Mouse (Mus musculus): Measurements from ENCODE around the gene Smim24. TPM values are rescaled to one million over a fixed set of nuclear protein-coding genes. Genes with fewer than 3 reads are reported as not detected.

Gene Smim24
- polyA plus RNA-seq, 1 experiment from 2014 or later = 2.9 TPM

- H3K9ac ChIP-seq = no peak overlapping the region
- 26% methylated on average over 26 of the region's 26 CpGs for WGBS
- no peaks in the 10 kb centered on the region for H3K9me3 ChIP-seq
- H3K27me3 ChIP-seq = no peaks in the 10 kb centered on the region
- peak overlapping the region; percentile 32 for H3K4me2 ChIP-seq
- H3K27ac ChIP-seq = peak overlapping the region; percentile 93
- H3K36me3 ChIP-seq = peaks cover 32% of the 10 kb centered on the region; the same call in 1 of the 2 replicates
- H3K4me1 ChIP-seq = peaks cover 100% of the 10 kb centered on the region
- H3K4me3 ChIP-seq = peak overlapping the region; percentile 9; the same call in 1 of the 2 replicates
- ATAC-seq (ENCODE audit: insufficient number of reproducible peaks, low FRiP score, low TSS enrichment, low read depth) = no peak
These were observed 20.7 kb downstream of the Smim24 start for GRCm38 (mm10) chr10:81413310-81414261.

- Histone ChIP-seq H3K9ac (no peak overlapping the region), H3K36me3 (peaks cover 38% of the 10 kb centered on the region), H3K4me2 (no peak overlapping the region)
These were observed 21.8 kb downstream of the Smim24 start for GRCm38 (mm10) chr10:81414682-81415081.

GRCm38 (mm10) chr10:81415146-81415545 lies 22.3 kb downstream of the Smim24 start:
- WGBS = 78% methylated on average over 5 of the region's 5 CpGs
- Histone ChIP-seq H3K4me3 (no peak overlapping the region), H3K36me3 (peaks cover 43% of the 10 kb centered on the region), H3K27me3 (no peaks in the 10 kb centered on the region), H3K4me1 (peaks cover 100% of the 10 kb centered on the region), H3K4me2 (no peak overlapping the region), H3K27ac (peak overlapping the region; percentile 93), H3K9me3 (no peaks in the 10 kb centered on the region), H3K9ac (no peak overlapping the region)
- ATAC-seq (ENCODE audit: insufficient number of reproducible peaks, low FRiP score, low TSS enrichment, low read depth) = no peak

More at GRCm38 (mm10) chr10:81414682-81415081, 21.8 kb downstream of the Smim24 start:
- Histone ChIP-seq H3K27ac (peak overlapping the region; percentile 93), H3K9me3 (no peaks in the 10 kb centered on the region), H3K4me1 (peaks cover 100% of the 10 kb centered on the region), H3K4me3 (no peak overlapping the region), H3K27me3 (no peaks in the 10 kb centered on the region)
- no peak for ATAC-seq (ENCODE audit: insufficient number of reproducible peaks, low FRiP score, low TSS enrichment, low read depth)

DNA sequence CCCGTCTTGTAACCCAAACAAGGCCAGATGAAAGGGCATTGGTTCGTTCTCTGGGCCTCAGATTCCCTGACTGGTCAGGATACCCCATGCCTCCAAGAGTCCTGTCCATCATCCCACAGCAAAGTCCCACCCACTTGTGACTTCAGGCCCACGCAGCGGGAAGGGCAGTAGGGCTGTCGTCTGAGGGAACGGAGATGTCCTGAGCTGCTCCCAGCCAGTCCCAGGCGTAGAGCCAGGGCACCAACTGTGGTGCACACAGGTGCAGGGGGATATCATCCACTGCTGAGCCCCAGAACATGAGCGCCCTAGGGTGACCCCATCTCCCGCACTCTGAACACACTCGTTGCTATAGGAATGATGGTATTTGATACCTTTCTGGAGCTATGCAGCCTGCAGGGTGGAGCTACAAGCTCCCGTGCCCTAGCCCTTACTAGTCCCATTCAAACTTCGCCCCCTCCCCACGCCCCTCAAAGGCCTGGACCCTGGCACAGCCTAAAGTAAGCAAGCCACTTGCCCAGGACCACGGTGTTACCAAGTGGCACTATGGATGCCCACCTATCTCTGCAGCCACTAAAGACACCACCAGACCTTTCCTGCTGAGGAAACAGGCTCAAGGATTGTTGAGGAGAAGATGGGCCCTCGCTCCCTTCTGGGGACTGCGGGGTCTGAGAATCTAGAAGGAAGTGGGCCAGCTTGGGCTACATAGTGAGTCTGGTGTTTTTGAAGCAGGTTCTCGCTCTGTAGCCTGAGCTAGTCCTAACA lies 22.9 kb downstream of the Smim24 start:
- Histone ChIP-seq H3K36me3 (peaks cover 43% of the 10 kb centered on the region), H3K4me2 (no peak overlapping the region), H3K9me3 (no peaks in the 10 kb centered on the region), H3K9ac (no peak overlapping the region), H3K4me3 (no peak overlapping the region), H3K4me1 (peaks cover 100% of the 10 kb centered on the region), H3K27me3 (no peaks in the 10 kb centered on the region), H3K27ac (peak overlapping the region; percentile 93)
- 62% methylated on average over 17 of the region's 17 CpGs for WGBS
- ATAC-seq (ENCODE audit: insufficient number of reproducible peaks, low FRiP score, low TSS enrichment, low read depth) = no peak

GRCm38 (mm10) chr10:81416581-81417226 lies 23.9 kb downstream of the Smim24 start:
- no peaks in the 10 kb centered on the region for H3K9me3 ChIP-seq
- H3K4me3 ChIP-seq = peak overlapping the region; percentile 26
- H3K36me3 ChIP-seq = peaks cover 46% of the 10 kb centered on the region
- peak overlapping the region; percentile 44 for H3K4me2 ChIP-seq
- H3K27ac ChIP-seq = peak overlapping the region; percentile 93
- 3% methylated on average over 26 of the region's 26 CpGs for WGBS
- H3K27me3 ChIP-seq = no peaks in the 10 kb centered on the region
- no peak overlapping the region for H3K9ac ChIP-seq
- peaks cover 100% of the 10 kb centered on the region for H3K4me1 ChIP-seq
- peak; percentile 79 for ATAC-seq (ENCODE audit: insufficient number of reproducible peaks, low FRiP score, low TSS enrichment, low read depth)

- Histone ChIP-seq H3K9ac (no peak overlapping the region), H3K4me1 (peaks cover 99% of the 10 kb centered on the region), H3K4me2 (peak overlapping the region; percentile 44), H3K4me3 (peak overlapping the region; percentile 26), H3K9me3 (no peaks in the 10 kb centered on the region), H3K27ac (peak overlapping the region; percentile 93), H3K27me3 (no peaks in the 10 kb centered on the region), H3K36me3 (peaks cover 42% of the 10 kb centered on the region)
- no peak; the same call in 1 of the 2 replicates for ATAC-seq (ENCODE audit: insufficient number of reproducible peaks, low FRiP score, low TSS enrichment, low read depth)
- 42% methylated on average over 12 of the region's 12 CpGs for WGBS
These were observed 24.7 kb downstream of the Smim24 start for GRCm38 (mm10) chr10:81417227-81418215.

- ATAC-seq (ENCODE audit: insufficient number of reproducible peaks, low FRiP score, low TSS enrichment, low read depth) = no peak
- Histone ChIP-seq H3K4me3 (no peak overlapping the region), H3K4me1 (peaks cover 94% of the 10 kb centered on the region), H3K27me3 (no peaks in the 10 kb centered on the region), H3K36me3 (peaks cover 33% of the 10 kb centered on the region), H3K9ac (no peak overlapping the region), H3K4me2 (no peak overlapping the region), H3K27ac (peak overlapping the region; percentile 93), H3K9me3 (no peaks in the 10 kb centered on the region)
- WGBS = 57% methylated on average over 11 of the region's 11 CpGs
These were observed 25.6 kb downstream of the Smim24 start for GRCm38 (mm10) chr10:81418216-81419070.

DNA sequence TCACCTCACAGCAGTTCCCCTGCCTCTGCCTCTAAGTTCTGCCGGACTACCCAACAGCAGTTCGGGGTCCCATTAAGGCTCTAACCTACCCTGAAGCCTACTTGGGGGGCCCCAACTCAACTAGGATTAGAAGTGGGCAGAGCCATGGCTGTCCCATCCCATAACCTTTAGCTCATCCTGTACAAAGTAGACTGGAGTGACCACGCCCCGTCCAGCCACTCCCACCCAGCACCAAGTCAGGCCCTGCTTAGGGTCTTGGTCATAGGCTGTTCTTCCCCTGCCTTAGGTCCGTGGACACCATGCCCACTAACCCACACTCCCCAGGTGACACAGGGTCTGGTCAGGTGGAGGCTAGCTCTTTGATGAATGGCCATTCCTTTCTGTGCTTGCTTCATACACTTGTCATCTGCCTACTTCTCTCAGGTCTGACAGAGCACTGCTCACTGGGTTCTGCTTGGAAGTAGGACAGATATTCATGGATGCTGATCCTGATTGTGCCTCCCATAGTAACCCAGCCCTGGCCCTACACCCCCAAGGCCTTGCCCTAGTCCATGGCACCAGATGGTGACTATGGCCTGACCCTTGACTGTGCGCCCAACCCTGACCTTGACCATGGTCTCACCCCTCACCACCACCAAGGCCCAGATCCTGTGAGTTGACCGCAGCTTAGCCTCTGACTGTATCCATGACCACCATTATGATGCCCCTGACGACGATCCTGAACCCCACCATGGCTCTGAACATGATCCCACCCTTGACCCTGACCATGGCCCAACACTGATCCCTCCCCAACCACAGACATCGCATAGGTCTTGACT lies 26.5 kb downstream of the Smim24 start:
- peak overlapping the region; percentile 43; the same call in 1 of the 2 replicates for H3K27ac ChIP-seq
- H3K4me3 ChIP-seq = no peak overlapping the region
- ATAC-seq (ENCODE audit: insufficient number of reproducible peaks, low FRiP score, low TSS enrichment, low read depth) = no peak
- no peak overlapping the region for H3K4me2 ChIP-seq
- 91% methylated on average over 10 of the region's 10 CpGs for WGBS
- H3K36me3 ChIP-seq = peaks cover 33% of the 10 kb centered on the region
- H3K9me3 ChIP-seq = no peaks in the 10 kb centered on the region
- no peak overlapping the region for H3K9ac ChIP-seq
- H3K4me1 ChIP-seq = peaks cover 94% of the 10 kb centered on the region
- H3K27me3 ChIP-seq = no peaks in the 10 kb centered on the region

- ATAC-seq (ENCODE audit: insufficient number of reproducible peaks, low FRiP score, low TSS enrichment, low read depth) = no peak
- WGBS = 85% methylated on average over 40 of the region's 40 CpGs
These were observed 27.4 kb downstream of the Smim24 start for GRCm38 (mm10) chr10:81420191-81420767.

More at GRCm38 (mm10) chr10:81420191-81420767, 27.4 kb downstream of the Smim24 start:
- Histone ChIP-seq H3K27ac (no peak overlapping the region), H3K9me3 (no peaks in the 10 kb centered on the region), H3K4me1 (peaks cover 94% of the 10 kb centered on the region), H3K4me2 (no peak overlapping the region), H3K9ac (no peak overlapping the region), H3K27me3 (no peaks in the 10 kb centered on the region), H3K4me3 (no peak overlapping the region), H3K36me3 (peaks cover 29% of the 10 kb centered on the region)
